Mouse (Mus musculus) ES-Bruce4 (cell line): ENCODE measurements around the gene Tcirg1.

ENCODE experiments used
- EP300 ChIP-seq: IDR thresholded peaks from 2 replicates; pipeline ENCODE4 v1.6.1; 2011; ENCODE audit warnings: low read depth, low read length; ENCODE audit not compliant: insufficient read depth
- POLR2A ChIP-seq: IDR thresholded peaks from one replicate; pipeline ENCODE4 v1.8.1; 2011; ENCODE audit warnings: low read length; ENCODE audit not compliant: insufficient read depth

DNA sequence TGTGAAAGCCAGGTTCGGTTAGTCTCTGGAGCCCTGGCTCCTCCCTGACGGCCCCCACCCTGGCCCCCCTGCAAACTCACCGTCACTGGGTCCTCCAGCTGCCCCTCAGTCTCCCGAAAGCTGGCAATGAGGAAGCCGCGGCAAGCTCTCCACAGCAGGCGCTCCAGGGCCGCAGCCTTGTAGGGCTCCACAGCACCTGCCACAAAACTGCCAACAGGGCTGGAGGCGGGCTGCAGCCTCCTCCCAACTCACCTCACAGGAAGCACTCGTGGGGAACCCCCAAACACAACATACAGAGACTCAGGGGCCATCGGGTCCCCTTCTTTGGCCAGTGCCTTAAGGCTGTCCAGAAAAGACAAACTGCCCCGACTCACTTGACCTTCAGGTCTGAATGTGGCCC, 4.0 kb downstream of the Tcirg1 start:
- TF ChIP-seq POLR2A: no peak
- TF ChIP-seq EP300: no peak
